Mouse (Mus musculus): ENCODE results near the gene Pigu. TPM values are rescaled to one million over a fixed set of nuclear protein-coding genes. Genes with fewer than 3 reads are reported as not detected.
A peak's percentile ranks its signal among the peaks of the same experiment; 100 is the strongest.

Gene Pigu
- polyA plus RNA-seq, 1 experiment from 2014 or later = 60.7 TPM

DNA sequence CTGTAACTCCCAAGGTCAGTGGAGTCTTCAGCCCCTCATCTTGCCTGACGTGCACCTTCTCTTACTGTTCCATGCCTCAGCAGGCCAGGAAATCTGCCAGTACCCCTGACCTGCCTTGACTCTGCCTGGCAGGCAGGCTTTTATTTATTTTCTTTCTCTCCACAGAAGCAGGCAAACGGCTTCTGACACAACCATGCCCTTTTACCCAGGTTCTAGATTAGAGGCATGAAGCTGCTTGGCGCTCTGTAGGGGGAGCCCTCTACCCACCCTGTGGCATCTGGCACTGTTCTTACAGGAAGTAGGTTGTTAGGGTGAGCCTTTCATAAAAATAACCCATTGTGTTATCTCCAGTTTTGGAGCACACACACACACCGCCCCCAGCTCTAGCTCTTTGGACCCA lies 116.3 kb downstream of the Pigu start:
- Histone ChIP-seq H3K4me3 (replicated peaks; ENCODE audit: low read length) (no peak overlapping the region), H3K9ac (no peak overlapping the region), H3K36me3 (replicated peaks; ENCODE audit: control insufficient read depth, insufficient read depth) (peaks cover 38% of the 10 kb centered on the region), H3K27ac (no peak overlapping the region), H3K9me3 (ENCODE audit: control insufficient read depth, low read length) (no peaks in the 10 kb centered on the region), H3K4me2 (replicated peaks) (no peak overlapping the region), H3K4me1 (replicated peaks; ENCODE audit: control insufficient read depth, insufficient read depth, low read length) (peaks cover 23% of the 10 kb centered on the region), H3K27me3 (ENCODE audit: control insufficient read depth, insufficient read depth, low read length) (no peaks in the 10 kb centered on the region)
- DNase-seq (ENCODE audit: low spot score) (no peak), ATAC-seq (ENCODE audit: low FRiP score) (no peak)
- 80% methylated on average over 4 of the region's 4 CpGs for WGBS

DNA sequence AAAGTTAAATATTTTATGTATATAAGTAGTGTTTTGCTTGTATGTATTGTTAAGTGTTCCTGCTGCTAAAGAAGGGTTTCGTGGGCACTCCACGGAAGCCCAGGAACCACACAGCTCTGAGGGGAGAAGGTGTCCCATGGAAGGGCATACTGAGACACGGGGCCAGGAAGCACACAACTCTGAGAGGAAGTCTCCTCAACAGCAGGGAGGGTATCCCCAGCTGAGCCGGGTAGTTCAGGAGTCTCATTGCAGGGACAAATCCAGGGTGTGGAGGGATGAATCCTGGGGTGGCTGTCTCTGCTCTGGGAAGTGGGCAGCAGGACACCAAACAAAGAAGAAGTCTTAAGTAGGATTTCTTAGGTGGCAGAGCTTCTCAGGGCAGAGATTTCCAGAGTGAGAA lies 120.0 kb downstream of the Pigu start:
- peak overlapping the region; percentile 84 for H3K9ac ChIP-seq
- no peak for DNase-seq (ENCODE audit: low spot score)
- ATAC-seq (ENCODE audit: low FRiP score) = no peak
- whole genome bisulfite sequencing = 19% methylated on average over 4 of the region's 4 CpGs
- peaks cover 28% of the 10 kb centered on the region for H3K4me1 ChIP-seq (replicated peaks; ENCODE audit: control insufficient read depth, insufficient read depth, low read length)
- peak overlapping the region; percentile 86 for H3K4me2 ChIP-seq (replicated peaks)
- H3K9me3 ChIP-seq (ENCODE audit: control insufficient read depth, low read length) = no peaks in the 10 kb centered on the region
- H3K27ac ChIP-seq = peak overlapping the region; percentile 88; the same call in 1 of the 2 replicates
- no peaks in the 10 kb centered on the region for H3K27me3 ChIP-seq (ENCODE audit: control insufficient read depth, insufficient read depth, low read length)
- H3K4me3 ChIP-seq (replicated peaks; ENCODE audit: low read length) = peak overlapping the region; percentile 74
- H3K36me3 ChIP-seq (replicated peaks; ENCODE audit: control insufficient read depth, insufficient read depth) = 0 out of 2 replicates have a peak, but pooled peaks cover 2% of the 10 kb centered on the region

DNA sequence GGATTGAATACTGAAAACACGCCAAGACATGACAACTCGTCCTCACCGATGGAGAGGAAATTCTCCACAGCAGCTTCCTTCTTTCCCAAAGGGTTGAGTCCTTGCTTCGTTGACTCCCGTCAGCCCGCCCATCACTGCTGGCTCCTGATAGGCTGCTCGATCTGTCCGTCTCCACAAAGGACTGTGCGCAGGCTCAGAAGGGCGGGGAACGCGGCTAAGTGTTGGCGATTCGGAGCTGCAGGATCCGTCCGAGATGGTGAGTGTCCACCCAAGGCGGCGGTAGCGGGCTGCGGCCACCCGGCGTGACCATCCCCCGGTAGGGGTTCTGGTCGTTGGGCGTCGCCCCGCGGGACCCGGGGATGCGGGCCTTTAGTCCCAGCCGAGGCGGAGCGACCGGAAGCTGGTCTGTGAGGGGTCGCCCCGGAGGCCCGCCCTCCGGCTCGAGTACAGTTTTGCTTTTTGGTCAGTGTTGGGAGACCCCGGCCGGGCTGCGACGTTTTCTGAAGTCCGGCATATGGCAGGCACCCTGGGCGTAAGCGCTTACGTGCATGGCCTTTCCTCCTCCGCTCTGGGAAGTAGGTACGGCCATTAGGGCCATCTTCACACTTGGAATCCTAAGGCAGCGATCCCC lies 120.8 kb downstream of the Pigu start, which contains the start of gene Dynlrb1:
Dynlrb1 (plus strand) TSS at position 172 of the 631 bp plus-strand sequence.
- peaks cover 28% of the 10 kb centered on the region for H3K4me1 ChIP-seq (replicated peaks; ENCODE audit: control insufficient read depth, insufficient read depth, low read length)
- H3K4me3 ChIP-seq (replicated peaks; ENCODE audit: low read length) = peak within 1 kb of the TSS; percentile 74
- ATAC-seq (ENCODE audit: low FRiP score) (peak; percentile 99), DNase-seq (ENCODE audit: low spot score) (peak; percentile 99)
- WGBS = under 1% methylated on average over 50 of the region's 50 CpGs
- peak within 1 kb of the TSS; percentile 84 for H3K9ac ChIP-seq
- no peaks in the 10 kb centered on the region for H3K27me3 ChIP-seq (ENCODE audit: control insufficient read depth, insufficient read depth, low read length)
- H3K9me3 ChIP-seq (ENCODE audit: control insufficient read depth, low read length) = no peaks in the 10 kb centered on the region
- peak within 1 kb of the TSS; percentile 88 for H3K27ac ChIP-seq
- H3K4me2 ChIP-seq (replicated peaks) = peak within 1 kb of the TSS; percentile 86
- H3K36me3 ChIP-seq (replicated peaks; ENCODE audit: control insufficient read depth, insufficient read depth) = no peaks in the 10 kb centered on the region

DNA sequence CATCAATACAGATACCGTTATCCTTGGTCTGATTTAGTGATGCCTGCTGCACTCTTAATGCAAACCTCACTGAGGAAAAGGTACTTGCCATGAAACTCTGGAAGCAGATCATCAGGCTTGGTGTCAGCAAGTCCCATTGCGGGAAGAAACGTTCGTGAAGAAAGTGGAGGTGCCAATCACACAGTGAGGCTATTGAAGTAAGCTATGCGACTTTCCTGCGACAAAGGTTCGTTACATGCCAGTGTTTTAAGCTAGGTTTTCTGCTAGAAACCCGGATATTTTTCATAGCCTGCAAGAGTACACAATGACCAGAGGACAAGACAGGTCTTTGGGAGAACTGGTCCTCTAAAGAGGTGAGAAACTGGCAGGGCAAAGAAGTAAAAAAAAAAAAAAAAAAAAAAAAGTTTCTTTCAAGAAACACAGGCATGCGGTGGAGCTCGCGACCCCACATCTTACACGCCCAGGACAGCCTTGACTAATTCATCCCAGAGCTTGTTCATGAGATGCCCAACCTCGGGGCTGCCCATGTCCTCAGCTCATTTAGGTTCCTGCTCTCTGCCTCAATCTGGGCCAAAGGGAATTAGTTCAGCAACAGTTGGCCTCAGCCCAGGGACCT lies 121.4 kb downstream of the Pigu start:
- 8% methylated on average over 13 of the region's 13 CpGs for WGBS
- Histone ChIP-seq H3K27me3 (ENCODE audit: control insufficient read depth, insufficient read depth, low read length) (no peaks in the 10 kb centered on the region), H3K36me3 (replicated peaks; ENCODE audit: control insufficient read depth, insufficient read depth) (0 out of 2 replicates have a peak, but pooled peaks cover under 1% of the 10 kb centered on the region), H3K9ac (peak overlapping the region; percentile 84), H3K4me2 (replicated peaks) (peak overlapping the region; percentile 86), H3K9me3 (ENCODE audit: control insufficient read depth, low read length) (no peaks in the 10 kb centered on the region), H3K4me1 (replicated peaks; ENCODE audit: control insufficient read depth, insufficient read depth, low read length) (peaks cover 28% of the 10 kb centered on the region), H3K4me3 (replicated peaks; ENCODE audit: low read length) (peak overlapping the region; percentile 74), H3K27ac (peak overlapping the region; percentile 88)
- ATAC-seq (ENCODE audit: low FRiP score) (peak; percentile 82), DNase-seq (ENCODE audit: low spot score) (no peak)

MicroRNAs encoded within 50 kb of the gene (microRNA counts, 519-probe panel; counts per million panel counts)
- not detected for microRNA mmu-miR-695

Small RNA genes lying within 50 kb of the gene (microRNA-seq; reads per million reads assigned to microRNA genes)
- gene Mir695 = not detected

Other genes with a start within 250 kb of the Pigu start
- 35.9 and 37.1 TPM in 2 replicates for gene Itch, start 223.9 kb downstream of the Pigu start, polyA plus RNA-seq (2014; fragmentation: Nextera tagmentation; extraction: Ambion mirVana)
- gene Dynlrb1, start 120.9 kb downstream of the Pigu start, polyA plus RNA-seq (2014; fragmentation: Nextera tagmentation; extraction: Ambion mirVana) = 748 and 784 TPM in 2 replicates
- gene Map1lc3a, start 81.1 kb downstream of the Pigu start, polyA plus RNA-seq (2014; fragmentation: Nextera tagmentation; extraction: Ambion mirVana) = 616 and 629 TPM in 2 replicates
- gene Trp53inp2, start 23.6 kb upstream of the Pigu start, polyA plus RNA-seq (2014; fragmentation: Nextera tagmentation; extraction: Ambion mirVana) = 91.6 and 94.6 TPM in 2 replicates
- 32.0 and 33.0 TPM in 2 replicates for gene Ncoa6, start 116.5 kb upstream of the Pigu start, polyA plus RNA-seq (2014; fragmentation: Nextera tagmentation; extraction: Ambion mirVana)
- gene Acss2, start 160.5 kb upstream of the Pigu start, polyA plus RNA-seq (2014; fragmentation: Nextera tagmentation; extraction: Ambion mirVana) = 25.3 and 28.5 TPM in 2 replicates
- 39.9 and 48.5 TPM in 2 replicates for gene Ggt7, start 160.8 kb upstream of the Pigu start, polyA plus RNA-seq (2014; fragmentation: Nextera tagmentation; extraction: Ambion mirVana)
- 14.3 and 15.3 TPM in 2 replicates for gene Gss, start 235.4 kb upstream of the Pigu start, polyA plus RNA-seq (2014; fragmentation: Nextera tagmentation; extraction: Ambion mirVana)

All from hindbrain, embryonic 14.5 days (tissue).